Mouse (Mus musculus) heart, embryonic 11.5 days (tissue): ENCODE measurements around the gene Vac14. TPM values are rescaled to one million over a fixed set of nuclear protein-coding genes. Genes with fewer than 3 reads are reported as not detected.

Source experiments
- ATAC-seq: fragments of 200-750 bp; cut with Nextera tagmentation; replicated peaks from 2 replicates; pipeline ENCODE4 v1.8.0; 2017; ENCODE audit warnings: moderate library complexity; ENCODE audit not compliant: insufficient number of reproducible peaks, low FRiP score, low TSS enrichment
- H3K27ac ChIP-seq: fragments of 300-500 bp; sonication (generic); 2 replicates; pipeline ENCODE4 v1.5.1; 2014; ENCODE audit warnings: mild to moderate bottlenecking, low read depth, low read length
- H3K27me3 ChIP-seq: fragments of 300-500 bp; sonication (generic); 2 replicates; pipeline ENCODE4 v1.6.1; 2014; ENCODE audit warnings: mild to moderate bottlenecking, low read length, mixed read lengths; ENCODE audit not compliant: control insufficient read depth, insufficient read depth
- H3K36me3 ChIP-seq: fragments of 300-500 bp; sonication (generic); 2 replicates; pipeline ENCODE4 v1.6.1; 2014; ENCODE audit warnings: mild to moderate bottlenecking, low read length, moderate library complexity, mixed read lengths; ENCODE audit not compliant: control insufficient read depth, insufficient read depth
- H3K4me1 ChIP-seq: fragments of 300-500 bp; sonication (generic); 2 replicates; pipeline ENCODE4 v1.6.1; 2014; ENCODE audit warnings: low read length; ENCODE audit not compliant: control insufficient read depth, insufficient read depth
- H3K4me2 ChIP-seq: fragments of 300-500 bp; sonication (generic); 2 replicates; pipeline ENCODE4 v1.6.1; 2014; ENCODE audit warnings: mild to moderate bottlenecking, moderate library complexity
- H3K4me3 ChIP-seq: fragments of 300-500 bp; sonication (generic); 2 replicates; pipeline ENCODE4 v1.5.1; 2014; ENCODE audit warnings: low read depth, low read length
- H3K9ac ChIP-seq: fragments of 300-500 bp; sonication (generic); 2 replicates; pipeline ENCODE4 v1.6.1; 2014; ENCODE audit warnings: mild to moderate bottlenecking, low read depth, low read length, moderate library complexity
- H3K9me3 ChIP-seq: fragments of 300-500 bp; sonication (generic); replicated peaks from 2 replicates; pipeline ENCODE4 v1.6.1; 2016; ENCODE audit warnings: low read length; ENCODE audit not compliant: control insufficient read depth
- WGBS: fragments of 180-500 bp; shearing (Covaris S2); extraction: QIAGEN DNeasy Blood & Tissue Kit; methylation state at CpG from one replicate; pipeline ENCODE4 v1.1.7; 2014; ENCODE audit not compliant: insufficient replicate concordance; 5-methylcytosine and 5-hydroxymethylcytosine counted together
- polyA plus RNA-seq: library from polyadenylated mRNA; unstranded; fragments of >200 nt; fragmentation: Nextera tagmentation; extraction: Ambion mirVana; gene quantifications from 2 replicates; pipeline ENCODE4 v1.2.1, GENCODE M21; 2014

Vac14 gene
- polyA plus RNA-seq, 1 experiment from 2014 or later: 22.7 TPM

DNA sequence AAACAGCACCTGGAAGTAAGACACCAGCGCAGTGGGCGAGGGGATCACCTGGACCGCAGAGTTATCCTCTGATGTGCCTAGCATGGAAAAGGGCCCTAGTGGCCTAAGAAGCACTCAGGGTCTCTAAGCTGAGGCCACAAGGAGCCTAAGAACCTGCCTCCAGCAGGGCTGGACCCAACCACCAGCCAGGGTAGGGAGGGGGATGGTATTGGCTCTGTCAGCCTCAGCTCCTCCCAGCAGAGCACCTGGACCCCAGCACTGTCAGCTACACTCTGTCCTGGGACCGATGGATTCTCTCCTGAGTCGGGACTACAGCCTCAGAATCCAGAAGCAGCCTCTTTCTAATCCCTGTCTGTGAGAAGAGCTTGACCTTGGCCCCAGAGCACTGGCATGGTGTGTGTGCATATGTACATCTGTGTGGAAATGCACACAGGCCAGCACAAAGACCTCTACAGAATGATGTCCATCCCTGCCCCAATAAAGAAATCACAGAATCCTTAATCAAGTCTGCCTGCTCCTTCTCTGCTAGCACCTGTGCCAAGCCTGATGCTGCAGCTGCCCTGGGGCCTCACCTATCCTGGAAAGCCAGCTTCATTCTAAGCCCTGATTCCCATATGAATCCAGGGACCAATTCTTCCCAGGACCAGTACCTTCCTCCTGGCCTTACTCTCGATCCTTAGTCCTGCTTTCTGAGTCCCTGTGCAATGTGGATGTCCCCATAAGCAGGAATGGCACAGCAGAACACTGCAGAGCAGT lies 101.7 kb downstream of the Vac14 start:
- H3K27me3 ChIP-seq: no peaks in the 10 kb centered on the region; the same call in 1 of the 2 replicates
- H3K9me3 ChIP-seq: no peaks in the 10 kb centered on the region
- no peak overlapping the region for H3K27ac ChIP-seq
- H3K4me3 ChIP-seq: no peak overlapping the region
- WGBS: 57% methylated on average over 6 of the region's 6 CpGs
- peak overlapping the region; percentile 66; the same call in 1 of the 2 replicates for H3K4me2 ChIP-seq
- H3K36me3 ChIP-seq: no peaks in the 10 kb centered on the region
- H3K4me1 ChIP-seq: peaks cover 71% of the 10 kb centered on the region
- no peak for ATAC-seq
- 0 out of 2 replicates have a peak overlapping the region, but pooled peaks have one; percentile 3 for H3K9ac ChIP-seq

GRCm38 (mm10) chr8:110720685-110721598 lies 102.6 kb downstream of the Vac14 start, which contains the start of gene Mtss1l:
Gene Mtss1l, plus strand, starts transcription at chr8:110721476.
- Histone ChIP-seq H3K9ac (peak within 1 kb of the TSS; percentile 87), H3K4me3 (peak within 1 kb of the TSS; percentile 73), H3K4me1 (peaks cover 69% of the 10 kb centered on the region), H3K27ac (peak within 1 kb of the TSS; percentile 87), H3K9me3 (no peaks in the 10 kb centered on the region), H3K4me2 (peak within 1 kb of the TSS; percentile 66), H3K27me3 (no peaks in the 10 kb centered on the region; the same call in 1 of the 2 replicates), H3K36me3 (no peaks in the 10 kb centered on the region; the same call in 1 of the 2 replicates)
- WGBS: 5% methylated on average over 53 of the region's 75 CpGs
- ATAC-seq: peak; percentile 79

- Histone ChIP-seq H3K4me2 (peak overlapping the region; percentile 66), H3K27me3 (no peaks in the 10 kb centered on the region; the same call in 1 of the 2 replicates), H3K4me3 (peak overlapping the region; percentile 73), H3K36me3 (peaks cover 3% of the 10 kb centered on the region), H3K4me1 (peaks cover 63% of the 10 kb centered on the region), H3K9ac (peak overlapping the region; percentile 87), H3K9me3 (no peaks in the 10 kb centered on the region), H3K27ac (peak overlapping the region; percentile 87)
- under 1% methylated on average over 47 of the region's 59 CpGs for WGBS
- ATAC-seq: peak; percentile 27
Measured at GRCm38 (mm10) chr8:110721606-110722413, 103.4 kb downstream of the Vac14 start.

GRCm38 (mm10) chr8:110722414-110723011 lies 104.1 kb downstream of the Vac14 start:
- peak overlapping the region; percentile 66 for H3K4me2 ChIP-seq
- no peak for ATAC-seq
- H3K4me1 ChIP-seq: peaks cover 58% of the 10 kb centered on the region
- no peak overlapping the region for H3K27ac ChIP-seq
- peak overlapping the region; percentile 87 for H3K9ac ChIP-seq
- H3K4me3 ChIP-seq: peak overlapping the region; percentile 73
- H3K27me3 ChIP-seq: no peaks in the 10 kb centered on the region; the same call in 1 of the 2 replicates
- WGBS: 61% methylated on average over 11 of the region's 11 CpGs
- no peaks in the 10 kb centered on the region for H3K9me3 ChIP-seq
- H3K36me3 ChIP-seq: peaks cover 6% of the 10 kb centered on the region

GRCm38 (mm10) chr8:110724493-110724892 lies 106.1 kb downstream of the Vac14 start:
- no peak overlapping the region for H3K4me3 ChIP-seq
- no peak overlapping the region for H3K9ac ChIP-seq
- H3K4me1 ChIP-seq: peaks cover 45% of the 10 kb centered on the region
- H3K27me3 ChIP-seq: no peaks in the 10 kb centered on the region; the same call in 1 of the 2 replicates
- no peak for ATAC-seq
- H3K27ac ChIP-seq: no peak overlapping the region
- H3K9me3 ChIP-seq: no peaks in the 10 kb centered on the region
- WGBS: 64% methylated on average over 3 of the region's 3 CpGs
- H3K36me3 ChIP-seq: peaks cover 17% of the 10 kb centered on the region
- H3K4me2 ChIP-seq: no peak overlapping the region

- Histone ChIP-seq H3K27ac (peak overlapping the region; percentile 23; the same call in 1 of the 2 replicates), H3K4me3 (no peak overlapping the region), H3K36me3 (peaks cover 25% of the 10 kb centered on the region), H3K4me1 (peaks cover 39% of the 10 kb centered on the region), H3K9ac (peak overlapping the region; percentile 34; the same call in 1 of the 2 replicates), H3K4me2 (no peak overlapping the region), H3K27me3 (no peaks in the 10 kb centered on the region), H3K9me3 (no peaks in the 10 kb centered on the region)
- no peak for ATAC-seq
- 47% methylated on average over 7 of the region's 7 CpGs for WGBS
Measured at GRCm38 (mm10) chr8:110725084-110725838, 106.9 kb downstream of the Vac14 start.

DNA sequence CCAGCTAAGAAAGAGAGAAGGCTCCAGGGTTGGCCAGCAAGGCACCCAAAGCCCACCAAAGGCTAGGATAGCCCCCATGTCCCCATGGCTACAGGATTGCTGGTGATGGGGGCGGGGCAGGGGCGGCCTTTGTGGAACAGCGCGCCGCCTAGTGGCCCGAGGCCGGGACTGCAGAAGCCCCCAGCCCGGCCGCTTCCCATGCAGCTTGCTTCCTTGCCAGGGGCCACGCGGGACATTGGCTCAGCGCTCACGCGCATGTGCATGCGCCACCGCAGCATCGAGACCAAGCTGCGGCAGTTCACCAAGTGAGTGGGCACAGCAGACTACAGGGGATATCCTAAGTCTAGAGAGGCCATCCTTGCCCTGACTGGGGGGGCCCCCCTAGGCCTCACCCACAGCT lies 108.5 kb downstream of the Vac14 start:
- no peak overlapping the region for H3K9ac ChIP-seq
- H3K36me3 ChIP-seq: peaks cover 26% of the 10 kb centered on the region
- no peaks in the 10 kb centered on the region for H3K9me3 ChIP-seq
- no peaks in the 10 kb centered on the region for H3K27me3 ChIP-seq
- ATAC-seq: no peak
- H3K4me3 ChIP-seq: no peak overlapping the region
- no peak overlapping the region for H3K4me2 ChIP-seq
- peaks cover 32% of the 10 kb centered on the region for H3K4me1 ChIP-seq
- 7% methylated on average over 18 of the region's 18 CpGs for WGBS
- H3K27ac ChIP-seq: no peak overlapping the region
